Mouse (Mus musculus): ENCODE data around the gene Slc51a.

DNA sequence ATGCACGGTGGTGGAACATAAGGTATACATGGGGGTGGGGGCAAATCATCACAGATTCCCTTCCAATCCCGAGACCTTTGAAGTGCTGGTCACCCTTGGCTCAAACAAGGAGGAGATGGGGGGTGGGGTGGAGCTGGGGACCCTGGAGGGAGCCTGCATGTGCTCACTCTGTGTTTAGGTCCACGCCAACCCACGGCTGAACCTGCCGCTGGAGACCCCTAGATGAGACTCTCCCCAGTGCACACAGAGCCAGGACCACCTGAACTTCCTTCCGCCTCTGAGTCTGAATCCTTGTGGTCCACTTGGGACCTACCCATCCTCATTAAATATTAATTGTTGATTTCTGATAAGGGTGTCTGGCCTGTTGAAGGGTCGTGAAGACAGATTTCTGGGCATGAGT is 19.2 kb upstream of the Slc51a start:
- TF ChIP-seq CTCF (IDR thresholded peaks at IDR 0.05; ENCODE audit: insufficient read depth, low read depth, low read length): no peak
- TF ChIP-seq POLR2A (IDR thresholded peaks at IDR 0.05; ENCODE audit: insufficient read depth, low read depth, low read length): no peak

All from olfactory bulb, adult 2 months (tissue).